Mouse (Mus musculus) T-helper 17 cell (primary cell): ENCODE measurements at regions not wholly inside any gene's neighbourhood (a gene's known extent, or its start where the extent isn't known, plus 50 kb on each side); places are given as distances from the start of the nearest gene placed in this dataset.

ENCODE experiments used
- in situ Hi-C, 2 experiments: fragments of 300-600 bp; cut with MboI, MseI; formaldehyde crosslinking; loops; 1 replicate in 1 of 2; 2 replicates in 1 of 2; pipeline ENCODE4 v1.15.1; 2025; ENCODE audit warnings: high pct_unique_total_duplicates in 2 of 2

GRCm38 (mm10) chr6:47679946-47680345 is 84.8 kb upstream of the Ezh2 start:
- in situ Hi-C loops: loop anchor here (5.0 to 10.0 kb wide), 10 partner anchors 33 to 1035 kb away; partner anchors contain the start of genes Gimap7 (in 1 of the 2), Gm28053 (in 1 of the 2) and Zfp777 (in 1 of the 2)

- in situ Hi-C loops: loop anchor here (10.0 to 25.0 kb wide), 5 partner anchors 240 to 1540 kb away; partner anchors contain the start of genes Igf2bp3 (in 2 of the 2), Aoc1 (in 1 of the 2), Malsu1 (in 1 of the 2) and Zfp212 (in 1 of the 2)
Measured at GRCm38 (mm10) chr6:47672741-47673140, 77.6 kb upstream of the Ezh2 start.

GRCm38 (mm10) chr6:47652880-47653279 is 57.7 kb upstream of the Ezh2 start:
- in situ Hi-C loops: loop anchor here (5.0 to 25.0 kb wide), 10 partner anchors 92 to 1559 kb away; partner anchors contain the start of genes Igf2bp3 (in 2 of the 2), Aoc1 (in 1 of the 2), Gimap6 (in 1 of the 2) and Gimap9 (in 1 of the 2)

- in situ Hi-C loops: loop anchor here (5.0 to 25.0 kb wide), 10 partner anchors 93 to 1561 kb away; partner anchors contain the start of genes Igf2bp3 (in 2 of the 2), Aoc1 (in 1 of the 2), Gimap6 (in 1 of the 2) and Gimap9 (in 1 of the 2)
Measured at GRCm38 (mm10) chr6:47651385-47651718, 56.2 kb upstream of the Ezh2 start.

GRCm38 (mm10) chr6:47650463-47651384 is 55.6 kb upstream of the Ezh2 start:
- in situ Hi-C loops: loop anchor here (5.0 to 25.0 kb wide), 10 partner anchors 94 to 1562 kb away; partner anchors contain the start of genes Igf2bp3 (in 2 of the 2), Aoc1 (in 1 of the 2), Gimap6 (in 1 of the 2) and Gimap9 (in 1 of the 2)

GRCm38 (mm10) chr6:47649961-47650360 is 54.8 kb upstream of the Ezh2 start:
- in situ Hi-C loops: loop anchor here (5.0 to 25.0 kb wide), 13 partner anchors 32 to 1562 kb away; partner anchors contain the start of genes Igf2bp3 (in 2 of the 2), Aoc1 (in 1 of the 2), Gimap6 (in 1 of the 2) and Gimap9 (in 1 of the 2)

- in situ Hi-C loops: loop anchor here (5.0 to 10.0 kb wide), 3 partner anchors 33 to 185 kb away; no protein-coding TSS in a partner anchor
Measured at GRCm38 (mm10) chr6:47649451-47649931, 54.4 kb upstream of the Ezh2 start.

GRCm38 (mm10) chr6:47648899-47649298 is 53.8 kb upstream of the Ezh2 start:
- in situ Hi-C loops: loop anchor here (5.0 to 10.0 kb wide), 3 partner anchors 33 to 184 kb away; no protein-coding TSS in a partner anchor

GRCm38 (mm10) chr6:47648316-47648715 is 53.2 kb upstream of the Ezh2 start:
- in situ Hi-C loops: loop anchor here (5.0 to 10.0 kb wide), 3 partner anchors 34 to 184 kb away; no protein-coding TSS in a partner anchor

- in situ Hi-C loops: loop anchor here (5.0 to 10.0 kb wide), 3 partner anchors 34 to 183 kb away; no protein-coding TSS in a partner anchor
Measured at GRCm38 (mm10) chr6:47647876-47648275, 52.7 kb upstream of the Ezh2 start.

GRCm38 (mm10) chr6:47646731-47647567 is 51.8 kb upstream of the Ezh2 start:
- in situ Hi-C loops: loop anchor here (5.0 to 10.0 kb wide), 3 partner anchors 35 to 182 kb away; no protein-coding TSS in a partner anchor

GRCm38 (mm10) chr6:47646022-47646421 is 50.9 kb upstream of the Ezh2 start:
- in situ Hi-C loops: loop anchor here (5.0 to 10.0 kb wide), 3 partner anchors 36 to 181 kb away; no protein-coding TSS in a partner anchor
